Mouse (Mus musculus): ENCODE results near the gene Snrnp27.

DNA sequence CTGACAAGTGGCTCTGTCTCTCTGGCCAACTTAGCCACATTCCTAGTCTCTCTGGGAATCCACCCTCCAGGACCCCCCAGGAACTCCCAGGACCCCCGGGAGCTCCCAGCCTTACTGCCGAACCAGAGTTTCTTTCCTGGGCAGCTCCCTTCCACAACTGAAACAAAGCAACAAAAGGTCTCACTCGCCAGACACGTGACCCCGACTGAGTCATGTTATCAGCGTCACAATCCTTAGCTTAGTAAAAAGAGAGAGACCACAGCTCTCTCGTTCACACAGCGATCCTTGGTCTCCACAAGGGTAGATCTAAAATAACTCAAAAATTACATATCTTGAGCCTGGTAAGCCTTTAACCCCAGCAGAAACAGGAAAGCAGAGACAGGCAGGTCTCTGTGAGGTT is 42.6 kb downstream of the Snrnp27 start:
- TF ChIP-seq CTCF (IDR thresholded peaks at IDR 0.05; ENCODE audit: borderline replicate concordance, extremely low read depth, insufficient read depth, insufficient read length) (no peak), POLR2A (IDR thresholded peaks at IDR 0.05; ENCODE audit: borderline replicate concordance, extremely low read depth, insufficient read depth, insufficient read length, poor library complexity, severe bottlenecking) (no peak)

Data from brain, embryonic 14.5 days (tissue).